Mouse (Mus musculus) kidney, embryonic 15.5 days (tissue): Measurements from ENCODE around the gene Ppp6r3. TPM values are rescaled to one million over a fixed set of nuclear protein-coding genes. Genes with fewer than 3 reads are reported as not detected.

Source experiments
- ATAC-seq: fragments of 200-750 bp; cut with Nextera tagmentation; replicated peaks from 2 replicates; pipeline ENCODE4 v1.8.0; 2017; ENCODE audit warnings: moderate TSS enrichment; ENCODE audit not compliant: low FRiP score
- H3K27ac ChIP-seq: fragments of 300-500 bp; sonication (generic); 2 replicates; pipeline ENCODE4 v1.5.1; 2015; ENCODE audit warnings: mild to moderate bottlenecking, inconsistent platforms
- H3K27me3 ChIP-seq: fragments of 300-500 bp; sonication (generic); 2 replicates; pipeline ENCODE4 v1.6.1; 2015; ENCODE audit warnings: inconsistent platforms
- H3K36me3 ChIP-seq: fragments of 300-500 bp; sonication (generic); 2 replicates; pipeline ENCODE4 v1.6.1; 2015; ENCODE audit warnings: inconsistent platforms
- H3K4me1 ChIP-seq: fragments of 300-500 bp; sonication (generic); 2 replicates; pipeline ENCODE4 v1.6.1; 2015; ENCODE audit warnings: inconsistent platforms
- H3K4me2 ChIP-seq: fragments of 300-500 bp; sonication (generic); 2 replicates; pipeline ENCODE4 v1.6.1; 2015; ENCODE audit warnings: moderate library complexity, mild to moderate bottlenecking, inconsistent platforms
- H3K4me3 ChIP-seq: fragments of 300-500 bp; sonication (generic); replicated peaks from 2 replicates; pipeline ENCODE4 v1.5.1; 2015; ENCODE audit warnings: mild to moderate bottlenecking, inconsistent platforms
- H3K9ac ChIP-seq: fragments of 300-500 bp; sonication (generic); 2 replicates; pipeline ENCODE4 v1.6.1; 2015; ENCODE audit warnings: mild to moderate bottlenecking, inconsistent platforms
- H3K9me3 ChIP-seq: fragments of 300-500 bp; sonication (generic); replicated peaks from 2 replicates; pipeline ENCODE4 v1.6.1; 2016; ENCODE audit warnings: inconsistent platforms
- WGBS: fragments of 180-500 bp; shearing (Covaris S2); methylation state at CpG from one replicate; pipeline ENCODE4 v1.1.7; 2015; ENCODE audit warnings: mixed read lengths; 5-methylcytosine and 5-hydroxymethylcytosine counted together
- polyA plus RNA-seq: library from polyadenylated mRNA; unstranded; fragments of >200 nt; fragmentation: Nextera tagmentation; extraction: Ambion mirVana; gene quantifications from 2 replicates; pipeline ENCODE4 v1.2.1, GENCODE M21; 2015

Gene Ppp6r3
- polyA plus RNA-seq, 1 experiment from 2014 or later = 66.9 TPM

DNA sequence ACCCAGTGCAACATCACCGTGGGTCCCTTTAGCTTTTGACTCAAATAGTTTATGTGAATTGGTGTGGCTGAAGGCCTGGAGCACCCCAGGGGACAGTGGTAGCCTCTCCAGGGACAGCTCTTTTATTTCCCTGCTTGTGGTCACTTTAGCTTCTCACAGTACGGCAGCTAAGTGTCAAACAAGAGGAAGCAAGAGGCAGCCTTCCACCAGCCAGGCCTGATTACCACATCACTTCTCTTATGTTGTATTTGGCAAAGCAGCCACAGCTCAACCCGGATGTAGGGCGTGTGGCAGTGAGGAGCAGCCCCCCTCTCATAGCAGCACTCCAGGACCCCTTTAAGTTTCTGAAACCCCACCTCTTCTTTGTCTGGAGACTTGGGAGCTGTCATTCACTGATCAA, 152.6 kb downstream of the Ppp6r3 start:
- Histone ChIP-seq H3K4me1 (no peaks in the 10 kb centered on the region), H3K27ac (no peak overlapping the region), H3K36me3 (no peaks in the 10 kb centered on the region), H3K9ac (no peak overlapping the region), H3K4me3 (no peak overlapping the region), H3K27me3 (no peaks in the 10 kb centered on the region), H3K9me3 (0 out of 2 replicates have a peak, but pooled peaks cover 3% of the 10 kb centered on the region), H3K4me2 (no peak overlapping the region)
- WGBS = 38% methylated on average over 4 of the region's 4 CpGs
- no peak for ATAC-seq

DNA sequence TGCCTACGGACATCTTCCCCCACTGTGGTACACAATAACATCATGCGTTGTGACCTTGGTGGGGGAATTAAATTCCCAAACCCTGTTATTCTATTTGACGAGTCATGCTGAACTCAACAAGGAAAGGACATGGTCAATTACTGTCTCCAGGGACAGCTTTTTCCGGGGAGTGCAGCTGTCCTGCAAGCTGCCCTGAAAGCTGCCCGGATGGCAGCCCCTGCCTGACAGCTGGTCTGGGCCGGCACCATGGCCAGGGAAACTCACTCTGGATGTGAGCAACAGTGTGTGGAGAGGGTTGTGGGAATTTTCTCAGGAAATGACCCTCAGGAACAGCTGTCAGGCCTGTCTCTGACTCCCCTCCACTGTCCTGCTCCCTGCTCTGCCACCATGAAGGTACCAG, 153.1 kb downstream of the Ppp6r3 start:
- H3K4me3 ChIP-seq = no peak overlapping the region
- no peak overlapping the region for H3K4me2 ChIP-seq
- no peaks in the 10 kb centered on the region for H3K36me3 ChIP-seq
- no peaks in the 10 kb centered on the region for H3K27me3 ChIP-seq
- no peak overlapping the region for H3K27ac ChIP-seq
- no peak overlapping the region for H3K9ac ChIP-seq
- no peaks in the 10 kb centered on the region for H3K4me1 ChIP-seq
- ATAC-seq = no peak
- 51% methylated on average over 6 of the region's 6 CpGs for WGBS
- 0 out of 2 replicates have a peak, but pooled peaks cover 4% of the 10 kb centered on the region for H3K9me3 ChIP-seq

DNA sequence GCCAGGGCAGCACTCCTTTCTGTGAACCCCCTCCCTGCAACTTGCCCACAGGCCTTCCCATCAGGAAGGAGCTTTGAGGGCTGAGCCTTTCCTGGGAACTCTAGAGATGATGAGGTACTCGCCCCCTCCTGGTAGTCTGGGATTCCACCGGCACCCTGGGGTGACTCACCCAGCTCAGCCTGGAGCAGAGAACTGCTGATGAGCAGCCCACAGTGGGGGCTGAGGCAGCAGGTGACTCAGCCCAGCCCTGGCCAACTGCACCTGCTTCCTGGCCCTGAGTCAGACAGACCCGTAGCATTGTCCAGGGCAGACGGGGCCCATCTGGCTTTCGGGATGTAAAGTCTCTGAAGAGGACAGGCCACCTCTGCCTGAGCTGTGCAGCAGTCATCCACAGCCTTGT, 156.3 kb downstream of the Ppp6r3 start:
- Histone ChIP-seq H3K9ac (no peak overlapping the region), H3K4me1 (peaks cover 4% of the 10 kb centered on the region)

DNA sequence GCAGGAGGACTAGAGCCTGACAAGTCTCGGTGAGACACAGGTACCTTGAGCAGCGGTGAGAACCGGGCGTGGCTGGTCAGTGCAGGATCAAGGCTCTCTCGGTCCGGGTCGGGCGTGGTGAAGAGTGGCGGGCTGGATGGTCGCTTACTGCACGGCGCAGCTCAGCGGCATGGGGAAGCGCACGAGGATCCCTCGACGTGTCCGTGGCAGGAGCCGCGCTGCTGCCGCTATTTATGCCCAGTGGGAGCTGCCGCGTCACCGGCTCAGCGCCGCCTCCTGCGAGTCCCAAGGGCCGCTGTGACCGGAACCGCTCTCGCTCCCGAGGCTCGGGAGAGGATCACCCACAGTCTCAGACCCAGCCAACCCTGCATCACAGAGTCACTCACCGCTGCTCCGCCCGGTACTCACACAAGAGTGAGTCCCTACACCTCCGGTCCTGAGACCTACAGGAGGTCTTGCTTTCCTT, 161.2 kb downstream of the Ppp6r3 start, which contains the start of gene Gal:
Gene Gal (minus strand): TSS at position 277 of the 466 bp plus-strand sequence.
- Histone ChIP-seq H3K9ac (peak within 1 kb of the TSS; percentile 7; the same call in 1 of the 2 replicates), H3K36me3 (no peaks in the 10 kb centered on the region), H3K4me1 (peaks cover 10% of the 10 kb centered on the region), H3K9me3 (0 out of 2 replicates have a peak, but pooled peaks cover 4% of the 10 kb centered on the region), H3K4me2 (peak within 1 kb of the TSS; percentile 68), H3K27me3 (peaks cover 44% of the 10 kb centered on the region), H3K4me3 (peak within 1 kb of the TSS; percentile 35), H3K27ac (no peak within 1 kb of the TSS)
- under 1% methylated on average over 37 of the region's 37 CpGs for WGBS
- no peak for ATAC-seq

More for the DNA sequence above, 156.3 kb downstream of the Ppp6r3 start:
- 51% methylated on average over 5 of the region's 5 CpGs for WGBS
- Histone ChIP-seq H3K27ac (no peak overlapping the region), H3K4me3 (no peak overlapping the region), H3K36me3 (no peaks in the 10 kb centered on the region), H3K27me3 (peaks cover 16% of the 10 kb centered on the region), H3K9me3 (0 out of 2 replicates have a peak, but pooled peaks cover 4% of the 10 kb centered on the region), H3K4me2 (no peak overlapping the region)
- no peak for ATAC-seq

DNA sequence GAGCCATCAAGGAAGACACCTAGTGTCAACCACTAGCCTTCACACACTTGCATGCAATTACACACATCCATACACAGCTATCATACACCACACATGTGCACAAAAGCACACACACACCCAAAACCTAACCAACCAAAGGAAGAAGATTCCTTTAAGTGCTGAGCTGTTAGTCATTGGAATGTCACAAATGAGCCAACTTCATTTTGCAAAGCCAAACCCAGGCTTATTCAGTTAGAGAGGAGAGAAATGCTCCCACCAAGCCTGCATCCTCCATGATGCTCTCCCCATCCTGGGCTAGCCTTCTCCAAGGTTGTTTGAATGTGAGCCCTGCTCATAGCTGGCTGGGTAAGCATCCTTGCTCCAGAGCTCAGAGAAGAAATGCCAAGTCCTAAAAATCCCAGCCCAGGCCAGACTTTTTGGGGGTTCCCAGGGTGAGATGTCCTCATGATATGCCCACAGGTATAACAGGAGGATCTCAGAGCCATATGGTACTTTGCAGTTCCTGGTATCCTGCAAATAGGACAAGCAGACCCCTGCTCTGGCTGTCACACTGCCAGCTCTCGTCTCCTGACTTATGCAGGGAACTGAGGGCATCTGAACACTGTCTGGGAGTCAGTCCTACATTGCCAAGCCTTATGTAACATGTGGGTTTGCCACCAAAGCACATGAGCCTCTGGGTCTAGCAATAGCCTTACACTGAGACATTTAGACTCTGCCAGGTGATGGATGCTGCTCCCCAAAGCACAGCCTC, 169.8 kb downstream of the Ppp6r3 start:
- H3K9me3 ChIP-seq = no peaks in the 10 kb centered on the region
- H3K4me3 ChIP-seq = no peak overlapping the region
- no peak for ATAC-seq
- no peak overlapping the region for H3K27ac ChIP-seq
- H3K36me3 ChIP-seq = no peaks in the 10 kb centered on the region
- no peak overlapping the region for H3K9ac ChIP-seq
- WGBS = 56% methylated on average over 1 of the region's 1 CpGs
- no peaks in the 10 kb centered on the region for H3K4me1 ChIP-seq
- H3K4me2 ChIP-seq = no peak overlapping the region
- H3K27me3 ChIP-seq = no peaks in the 10 kb centered on the region

Other genes starting within 250 kb of the Ppp6r3 start
- gene Tesmin, start 186.9 kb downstream of the Ppp6r3 start, polyA plus RNA-seq = 0.43 and 0.53 TPM in 2 replicates
- gene Gal, start 161.2 kb downstream of the Ppp6r3 start, polyA plus RNA-seq = 0.72 and 1.2 TPM in 2 replicates
- gene Lrp5, start 110.8 kb upstream of the Ppp6r3 start, polyA plus RNA-seq = 5.8 and 6.9 TPM in 2 replicates
- 39.7 and 43.9 TPM in 2 replicates for gene 1810055G02Rik, start 132.5 kb upstream of the Ppp6r3 start, polyA plus RNA-seq
- gene Kmt5b, start 191.7 kb upstream of the Ppp6r3 start, polyA plus RNA-seq = 30.9 and 33.9 TPM in 2 replicates